Mouse (Mus musculus): Measurements from ENCODE around the gene Tmbim6.
"Not testable (repeated sequence)": the region's sequence is repeated elsewhere in the genome, so short reads cannot be mapped to it uniquely, and the experiment has no call there.

Gene Tmbim6

GRCm38 (mm10) chr15:99417692-99418271, 25.1 kb downstream of the Tmbim6 start:
- no peak for DNase-seq (ENCODE audit: low spot score in 2 of 2)

DNA sequence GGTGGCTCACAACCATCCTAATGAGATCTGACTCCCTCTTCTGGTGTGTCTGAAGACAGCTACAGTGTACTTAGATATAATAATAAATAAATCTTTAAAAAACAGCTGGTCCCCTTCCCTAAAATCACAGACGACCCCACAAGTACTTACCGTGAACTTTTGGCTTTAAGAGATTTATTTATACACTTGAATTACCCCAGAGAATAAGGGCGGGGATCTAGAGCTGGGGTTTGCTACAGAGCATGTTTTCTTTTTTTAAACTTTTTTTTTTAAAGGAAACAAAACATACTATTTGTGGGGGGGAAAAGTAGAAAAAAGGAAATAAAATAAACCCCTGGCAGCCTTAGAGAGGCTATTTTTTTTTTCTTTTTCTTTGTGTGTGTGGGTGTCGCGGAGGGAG, 27.4 kb downstream of the Tmbim6 start:
- no peak for DNase-seq (ENCODE audit: low spot score in 2 of 2)

GRCm38 (mm10) chr15:99420521-99421014, 27.9 kb downstream of the Tmbim6 start:
- DNase-seq (ENCODE audit: low spot score in 2 of 2) = peak; percentile 80 to 85

DNA sequence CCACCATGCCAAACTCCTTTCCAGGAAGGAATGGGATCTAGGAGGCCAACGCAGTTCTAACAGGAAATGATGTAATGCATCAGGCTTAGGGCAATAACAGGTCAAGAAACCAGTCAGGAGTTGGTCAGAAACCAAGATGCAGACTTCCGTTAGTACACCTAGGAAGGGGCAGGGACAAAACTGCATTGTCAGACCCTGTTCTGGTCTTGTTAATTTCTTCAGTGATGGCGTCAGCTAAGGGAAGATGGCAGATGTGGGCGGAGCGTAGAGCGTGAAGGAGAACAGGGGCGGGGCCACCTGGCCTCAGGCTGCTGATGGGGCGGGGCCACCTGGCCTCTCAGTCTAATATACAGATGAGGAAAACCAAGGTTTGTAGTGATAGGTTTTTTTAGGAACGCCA, 28.5 kb downstream of the Tmbim6 start:
- DNase-seq (ENCODE audit: low spot score in 2 of 2) = no peak

DNA sequence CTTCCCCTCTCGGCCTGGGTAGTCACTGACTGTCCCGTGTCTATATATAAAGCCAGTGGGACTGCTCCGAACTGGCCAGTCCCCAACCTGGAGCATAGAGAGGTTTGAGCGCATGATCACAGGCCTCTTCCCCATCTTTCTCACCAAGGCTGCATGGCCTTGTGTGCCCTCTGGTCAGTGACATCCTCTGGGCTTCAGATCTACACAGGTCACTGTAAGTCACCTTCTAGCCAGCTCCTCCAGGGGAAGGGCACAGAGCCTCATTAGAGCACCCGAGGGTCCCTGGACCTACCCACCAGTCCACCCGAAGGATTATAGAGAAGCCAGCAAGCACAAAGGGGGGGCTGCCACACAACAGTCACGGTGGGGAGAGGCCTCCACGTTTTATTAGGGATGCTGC, 29.0 kb downstream of the Tmbim6 start:
- DNase-seq (ENCODE audit: low spot score in 2 of 2) = no peak

GRCm38 (mm10) chr15:99422551-99422950, 29.9 kb downstream of the Tmbim6 start:
- DNase-seq (ENCODE audit: low spot score in 2 of 2) = no peak

GRCm38 (mm10) chr15:99423131-99423530, 30.4 kb downstream of the Tmbim6 start:
- DNase-seq (ENCODE audit: low spot score in 2 of 2) = no peak

DNA sequence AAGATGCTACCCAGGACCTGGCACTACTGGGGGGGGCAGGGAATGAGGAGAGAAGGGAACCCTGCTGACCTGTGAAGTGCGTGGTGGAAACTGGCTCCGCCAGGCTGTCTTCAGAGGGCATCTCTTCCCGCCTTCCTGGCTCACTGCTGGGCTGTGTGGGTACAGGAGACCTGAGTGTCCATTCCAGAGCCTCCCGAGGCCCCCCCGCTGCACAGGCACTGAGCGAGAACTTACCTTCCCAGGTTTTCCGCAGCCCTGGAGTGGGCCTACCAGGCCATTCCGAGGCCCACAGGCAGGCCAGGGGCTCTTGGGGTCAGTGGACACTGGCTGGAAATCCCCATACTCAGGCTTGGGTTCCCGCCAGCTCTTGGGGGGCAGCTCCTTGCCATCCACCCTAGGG, 31.2 kb downstream of the Tmbim6 start:
- DNase-seq (ENCODE audit: low spot score in 2 of 2) = no peak

- DNase-seq (ENCODE audit: low spot score in 2 of 2) = no peak
Observed at GRCm38 (mm10) chr15:99430394-99430793, 37.7 kb downstream of the Tmbim6 start.

DNA sequence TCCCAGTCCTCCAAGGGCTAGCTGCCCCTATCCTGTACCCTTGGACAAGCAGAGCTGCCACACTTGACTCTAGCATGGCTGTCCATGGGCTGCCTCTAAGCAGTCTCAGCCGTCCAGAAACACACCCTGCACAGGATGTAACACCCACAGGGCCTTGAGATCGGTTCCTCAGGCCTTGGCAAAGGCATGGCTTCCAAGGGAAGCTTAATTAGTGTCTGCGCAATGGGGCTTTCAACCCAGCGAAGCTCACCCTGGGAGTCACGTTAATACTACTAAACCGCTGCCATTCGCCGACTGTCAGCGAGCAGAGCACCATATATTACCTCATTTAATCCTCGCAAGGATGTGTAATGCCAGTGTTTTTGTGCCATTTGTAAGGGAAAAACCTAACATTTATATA, 38.4 kb downstream of the Tmbim6 start:
- DNase-seq (ENCODE audit: low spot score in 2 of 2) = no peak

DNA sequence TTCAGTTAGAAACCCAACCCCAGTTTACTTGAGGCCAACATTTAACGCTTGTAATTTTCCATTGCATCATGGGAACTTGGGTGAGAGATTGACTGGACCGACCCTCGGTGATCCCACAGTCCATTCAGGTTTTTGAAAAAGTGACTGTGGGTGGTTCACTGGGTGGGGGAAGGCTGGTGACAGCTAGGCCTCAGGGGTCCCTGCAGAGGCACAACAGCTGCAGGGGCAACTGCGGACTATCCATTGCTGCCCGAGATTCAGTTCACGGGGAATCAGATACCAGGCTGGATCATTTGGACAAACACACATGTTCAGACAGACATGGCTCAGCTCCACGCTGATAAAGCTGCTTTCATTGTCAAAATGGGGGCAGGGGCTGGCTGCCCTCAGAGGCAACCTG, 38.8 kb downstream of the Tmbim6 start:
- no peak for DNase-seq (ENCODE audit: low spot score in 2 of 2)

GRCm38 (mm10) chr15:99431967-99432366, 39.3 kb downstream of the Tmbim6 start:
- DNase-seq (ENCODE audit: low spot score in 2 of 2) = no peak

GRCm38 (mm10) chr15:99433081-99433718, 40.5 kb downstream of the Tmbim6 start:
- no peak for DNase-seq (ENCODE audit: low spot score in 2 of 2)

GRCm38 (mm10) chr15:99433913-99434312, 41.2 kb downstream of the Tmbim6 start:
- DNase-seq (ENCODE audit: low spot score in 2 of 2) = no peak

DNA sequence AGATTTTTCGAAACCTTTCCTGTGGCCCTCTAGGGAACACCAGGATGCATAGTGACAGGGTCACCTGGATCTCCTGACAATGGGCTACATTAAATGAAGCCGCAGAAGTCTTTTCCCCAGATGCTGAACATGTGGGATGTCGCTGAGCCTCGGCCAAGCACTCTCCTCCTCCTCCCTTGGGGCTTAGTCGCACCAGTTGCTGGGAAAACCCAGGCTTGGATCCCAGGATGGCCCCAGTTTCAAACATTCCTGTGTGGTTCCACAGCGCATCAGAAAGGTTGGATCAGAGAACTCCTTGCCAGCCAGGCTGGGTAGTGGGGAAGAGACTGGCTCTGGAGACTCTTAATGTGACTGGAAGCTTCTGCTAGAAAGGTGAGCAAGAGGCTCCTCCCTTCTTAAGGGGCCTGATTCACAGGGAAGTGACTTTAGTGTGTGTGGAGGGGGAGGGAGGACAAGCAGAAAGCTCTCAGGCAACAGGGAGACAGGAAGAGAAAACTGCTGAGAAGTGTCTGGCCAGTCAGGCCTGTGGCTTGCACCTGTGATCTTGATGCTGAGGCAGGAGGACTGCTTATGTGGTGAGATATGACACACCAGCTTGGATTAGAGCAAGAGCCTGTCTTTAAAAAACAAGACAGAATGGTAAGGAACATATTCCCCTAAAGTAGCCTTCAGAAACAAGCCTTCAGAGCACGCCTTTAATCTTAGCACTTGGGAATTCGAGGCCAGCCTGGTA, 46.5 kb downstream of the Tmbim6 start:
- DNase-seq (ENCODE audit: low spot score in 2 of 2) = no peak

GRCm38 (mm10) chr15:99440112-99440815, 47.6 kb downstream of the Tmbim6 start:
- DNase-seq (ENCODE audit: low spot score in 2 of 2) = peak; percentile 71 to 80

DNA sequence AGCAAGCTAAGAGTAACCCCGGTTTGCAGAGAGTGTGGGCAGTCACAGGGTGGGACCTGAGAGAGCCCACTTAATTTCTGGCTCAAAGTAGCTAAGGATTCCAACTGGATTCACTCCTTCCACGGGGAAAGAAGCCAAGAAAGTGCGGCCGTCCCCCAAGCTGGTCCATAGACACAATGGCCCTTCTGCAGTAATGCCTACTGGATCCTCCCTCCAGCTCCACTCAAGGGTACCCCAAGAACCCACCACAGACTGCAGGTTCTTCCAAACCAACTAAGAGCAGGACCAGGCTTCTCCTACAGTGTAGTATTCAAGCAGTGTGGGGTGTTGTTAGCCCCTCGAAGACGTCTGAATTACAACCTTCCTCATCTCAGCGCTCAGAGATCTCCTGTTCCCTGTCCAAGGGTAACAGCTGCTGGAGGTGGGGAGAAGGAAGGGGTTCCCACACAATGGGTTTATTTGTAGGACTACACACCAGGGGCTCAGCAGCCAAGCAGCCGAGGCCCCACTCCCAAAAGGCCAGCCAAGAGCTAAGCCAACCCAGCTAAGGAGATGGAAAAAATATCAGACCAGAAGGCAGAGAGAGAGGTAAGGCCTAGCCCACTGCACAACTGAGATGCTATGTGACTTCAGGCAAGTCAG, 48.3 kb downstream of the Tmbim6 start:
- no peak for DNase-seq (ENCODE audit: low spot score in 2 of 2)

- DNase-seq (ENCODE audit: low spot score in 2 of 2) = no peak
Observed at GRCm38 (mm10) chr15:99442358-99442757, 49.7 kb downstream of the Tmbim6 start.

DNA sequence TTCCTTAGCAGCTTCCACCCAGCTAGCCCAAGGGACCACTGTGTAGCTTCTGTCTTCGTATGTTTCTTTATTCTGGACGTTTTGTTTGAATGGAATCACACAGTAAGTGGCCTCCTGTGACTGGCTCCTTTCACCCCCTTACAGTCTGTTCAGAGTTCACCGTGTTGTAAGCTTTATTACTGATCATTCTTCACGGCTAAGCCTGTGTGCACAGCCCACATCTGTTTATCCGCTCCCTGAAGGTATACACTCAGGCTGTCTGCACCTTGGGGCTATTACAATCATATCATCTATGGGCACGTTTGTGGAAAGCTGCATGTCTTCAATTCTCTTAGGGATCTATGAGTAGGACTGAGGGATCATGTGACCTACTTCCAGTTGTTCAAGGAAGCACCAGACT, 52.9 kb downstream of the Tmbim6 start:
- DNase-seq (ENCODE audit: low spot score in 2 of 2) = no peak

GRCm38 (mm10) chr15:99446136-99446535, 53.5 kb downstream of the Tmbim6 start:
- DNase-seq (ENCODE audit: low spot score in 2 of 2) = not testable (repeated sequence)

DNA sequence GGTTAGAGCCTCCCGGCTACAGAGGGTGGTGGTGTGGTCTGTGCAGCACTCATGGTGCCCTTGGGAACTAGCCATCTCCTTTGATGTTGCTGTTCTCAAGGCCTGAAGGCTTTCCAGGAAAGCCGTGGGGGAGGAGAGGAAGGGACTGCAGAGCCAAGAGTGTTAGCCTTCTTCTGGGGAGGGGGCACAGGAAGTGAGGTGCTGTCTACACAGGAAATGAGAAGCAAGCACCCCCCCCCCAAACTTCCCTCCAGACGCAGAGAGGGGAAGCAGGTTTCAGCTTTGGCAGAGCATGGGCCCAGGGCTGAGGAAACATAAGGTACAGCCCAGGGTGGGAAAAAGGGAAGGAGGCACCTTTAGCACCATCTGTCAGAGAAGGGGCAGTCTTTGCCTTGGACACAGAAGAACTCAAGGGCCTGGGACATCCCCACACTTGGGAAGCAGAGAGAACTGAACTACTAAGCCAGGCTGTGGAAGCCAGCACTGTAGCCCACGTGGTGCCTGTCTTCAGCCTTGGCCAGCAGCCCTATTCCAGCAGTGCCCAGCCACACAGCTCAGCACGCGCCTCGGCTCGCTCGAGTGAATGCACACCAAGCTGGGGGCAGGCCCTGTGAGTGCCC, 56.6 kb downstream of the Tmbim6 start:
- no peak for DNase-seq (ENCODE audit: low spot score in 2 of 2)
